Mouse (Mus musculus): ENCODE measurements at regions not wholly inside any gene's neighbourhood (a gene's known extent, or its start where the extent isn't known, plus 50 kb on each side); places are given as distances from the start of the nearest gene placed in this dataset.
A peak's percentile ranks its signal among the peaks of the same experiment; 100 is the strongest.
"Not testable (repeated sequence)": the region's sequence is repeated elsewhere in the genome, so short reads cannot be mapped to it uniquely, and the experiment has no call there.

- no peak for DNase-seq
Observed at GRCm38 (mm10) chr12:15653357-15653763, 163.4 kb downstream of the Trib2 start.

GRCm38 (mm10) chr12:15651293-15651692 lies 165.4 kb downstream of the Trib2 start:
- DNase-seq: no peak

GRCm38 (mm10) chr12:15649906-15650305 lies 166.8 kb downstream of the Trib2 start:
- DNase-seq: no peak

- DNase-seq: no peak
Observed at GRCm38 (mm10) chr12:15649226-15649625, 167.5 kb downstream of the Trib2 start.

- DNase-seq: no peak
Observed at GRCm38 (mm10) chr12:15644074-15644672, 172.5 kb downstream of the Trib2 start.

- no peak for DNase-seq
Observed at GRCm38 (mm10) chr12:15643669-15644068, 173.1 kb downstream of the Trib2 start.

- no peak for DNase-seq
Observed at GRCm38 (mm10) chr12:15640320-15640719, 176.4 kb downstream of the Trib2 start.

GRCm38 (mm10) chr12:15629971-15630370 lies 186.8 kb downstream of the Trib2 start:
- no peak for DNase-seq

GRCm38 (mm10) chr12:15619521-15619920 lies 197.2 kb downstream of the Trib2 start:
- no peak for DNase-seq

- no peak for DNase-seq
Observed at GRCm38 (mm10) chr12:15617312-15617711, 199.4 kb downstream of the Trib2 start.

GRCm38 (mm10) chr12:15611847-15612580 lies 204.7 kb downstream of the Trib2 start:
- DNase-seq: no peak

GRCm38 (mm10) chr12:15607091-15607490 lies 209.6 kb downstream of the Trib2 start:
- DNase-seq: no peak

GRCm38 (mm10) chr12:15606095-15606494 lies 210.6 kb downstream of the Trib2 start:
- DNase-seq: peak; percentile 18

- DNase-seq: no peak
Observed at GRCm38 (mm10) chr12:15604630-15605029, 212.1 kb downstream of the Trib2 start.

- no peak for DNase-seq
Observed at GRCm38 (mm10) chr12:15603885-15604284, 212.8 kb downstream of the Trib2 start.

GRCm38 (mm10) chr12:15603319-15603718 lies 213.4 kb downstream of the Trib2 start:
- peak; percentile 79 for DNase-seq

- no peak for DNase-seq
Observed at GRCm38 (mm10) chr12:15594704-15595103, 222.0 kb downstream of the Trib2 start.

GRCm38 (mm10) chr12:15587864-15588263 lies 228.9 kb downstream of the Trib2 start:
- DNase-seq: not testable (repeated sequence)

- no peak for DNase-seq
Observed at GRCm38 (mm10) chr12:15586706-15587442, 229.8 kb downstream of the Trib2 start.

- DNase-seq: no peak
Observed at GRCm38 (mm10) chr12:15585845-15586244, 230.9 kb downstream of the Trib2 start.

- DNase-seq: no peak
Observed at GRCm38 (mm10) chr12:15584721-15585120, 232.0 kb downstream of the Trib2 start.

GRCm38 (mm10) chr12:15566785-15567109 lies 250.0 kb downstream of the Trib2 start:
- no peak for DNase-seq

- DNase-seq: peak; percentile 56
Observed at GRCm38 (mm10) chr12:15565941-15566784, 250.6 kb downstream of the Trib2 start.

Data from embryo, embryonic 11 days (tissue).